Mouse (Mus musculus): ENCODE measurements around the gene Uvrag. TPM values are rescaled to one million over a fixed set of nuclear protein-coding genes. Genes with fewer than 3 reads are reported as not detected.

The Uvrag gene
- polyA plus RNA-seq, 1 experiment from 2014 or later = 25.1 TPM

- no peak overlapping the region; the same call in 1 of the 2 replicates for H3K9ac ChIP-seq
- H3K4me2 ChIP-seq = peak overlapping the region; percentile 25
- ATAC-seq (ENCODE audit: insufficient read depth) (peak; percentile 51), DNase-seq (peak; percentile 68)
- H3K4me3 ChIP-seq (ENCODE audit: low read depth, low read length) = no peak overlapping the region
- peak overlapping the region; percentile 91 for H3K27ac ChIP-seq (ENCODE audit: low read depth)
- H3K4me1 ChIP-seq (ENCODE audit: insufficient read depth) = peaks cover 34% of the 10 kb centered on the region
- H3K9me3 ChIP-seq (ENCODE audit: low read depth, low read length) = no peaks in the 10 kb centered on the region
- WGBS = 43% methylated on average over 10 of the region's 10 CpGs
- no peak for TF ChIP-seq CTCF (IDR thresholded peaks at IDR 0.05; ENCODE audit: low read depth)
- no peaks in the 10 kb centered on the region for H3K27me3 ChIP-seq (ENCODE audit: insufficient read depth, low read length)
- no peaks in the 10 kb centered on the region for H3K36me3 ChIP-seq (ENCODE audit: insufficient read depth)
These were observed 12.7 kb downstream of the Uvrag start for GRCm38 (mm10) chr7:99128020-99128950.

- peaks cover 24% of the 10 kb centered on the region for H3K4me1 ChIP-seq (ENCODE audit: insufficient read depth)
- no peaks in the 10 kb centered on the region for H3K9me3 ChIP-seq (ENCODE audit: low read depth, low read length)
- no peak for TF ChIP-seq CTCF (IDR thresholded peaks at IDR 0.05; ENCODE audit: low read depth)
- no peaks in the 10 kb centered on the region for H3K27me3 ChIP-seq (ENCODE audit: insufficient read depth, low read length)
- H3K27ac ChIP-seq (ENCODE audit: low read depth) = peak overlapping the region; percentile 60; the same call in 1 of the 2 replicates
- 39% methylated on average over 8 of the region's 8 CpGs for WGBS
- ATAC-seq (ENCODE audit: insufficient read depth) = no peak
- H3K36me3 ChIP-seq (ENCODE audit: insufficient read depth) = no peaks in the 10 kb centered on the region
- peak; percentile 63 for DNase-seq
- H3K4me2 ChIP-seq = no peak overlapping the region
- no peak overlapping the region for H3K9ac ChIP-seq
- H3K4me3 ChIP-seq (ENCODE audit: low read depth, low read length) = no peak overlapping the region
These were observed 14.9 kb downstream of the Uvrag start for GRCm38 (mm10) chr7:99126057-99126456.

- Histone ChIP-seq H3K4me3 (ENCODE audit: low read depth, low read length) (no peak overlapping the region), H3K9ac (no peak overlapping the region), H3K4me1 (ENCODE audit: insufficient read depth) (peaks cover 9% of the 10 kb centered on the region; the same call in 1 of the 2 replicates), H3K9me3 (ENCODE audit: low read depth, low read length) (no peaks in the 10 kb centered on the region), H3K27me3 (ENCODE audit: insufficient read depth, low read length) (no peaks in the 10 kb centered on the region), H3K27ac (ENCODE audit: low read depth) (no peak overlapping the region), H3K36me3 (ENCODE audit: insufficient read depth) (no peaks in the 10 kb centered on the region), H3K4me2 (no peak overlapping the region)
- ATAC-seq (ENCODE audit: insufficient read depth) = no peak
- 69% methylated on average over 5 of the region's 5 CpGs for WGBS
- no peak for DNase-seq
- no peak for TF ChIP-seq CTCF (IDR thresholded peaks at IDR 0.05; ENCODE audit: low read depth)
These were observed 18.3 kb downstream of the Uvrag start for GRCm38 (mm10) chr7:99122651-99123050.

- WGBS = 75% methylated on average over 5 of the region's 5 CpGs
- Histone ChIP-seq H3K27ac (ENCODE audit: low read depth) (peak overlapping the region; percentile 18; the same call in 1 of the 2 replicates), H3K36me3 (ENCODE audit: insufficient read depth) (no peaks in the 10 kb centered on the region)
These were observed 19.9 kb downstream of the Uvrag start for GRCm38 (mm10) chr7:99120865-99121521.

GRCm38 (mm10) chr7:99120082-99120481 lies 20.9 kb downstream of the Uvrag start:
- Histone ChIP-seq H3K27ac (ENCODE audit: low read depth) (no peak overlapping the region), H3K4me1 (ENCODE audit: insufficient read depth) (no peaks in the 10 kb centered on the region), H3K9me3 (ENCODE audit: low read depth, low read length) (no peaks in the 10 kb centered on the region), H3K4me2 (no peak overlapping the region), H3K27me3 (ENCODE audit: insufficient read depth, low read length) (no peaks in the 10 kb centered on the region), H3K36me3 (ENCODE audit: insufficient read depth) (0 out of 2 replicates have a peak, but pooled peaks cover 2% of the 10 kb centered on the region), H3K9ac (no peak overlapping the region), H3K4me3 (ENCODE audit: low read depth, low read length) (no peak overlapping the region)
- no peak for TF ChIP-seq CTCF (IDR thresholded peaks at IDR 0.05; ENCODE audit: low read depth)
- 57% methylated on average over 4 of the region's 4 CpGs for WGBS
- ATAC-seq (ENCODE audit: insufficient read depth) (no peak), DNase-seq (no peak)

More at GRCm38 (mm10) chr7:99120865-99121521, 19.9 kb downstream of the Uvrag start:
- Histone ChIP-seq H3K4me2 (no peak overlapping the region), H3K9me3 (ENCODE audit: low read depth, low read length) (no peaks in the 10 kb centered on the region), H3K4me1 (ENCODE audit: insufficient read depth) (no peaks in the 10 kb centered on the region), H3K27me3 (ENCODE audit: insufficient read depth, low read length) (no peaks in the 10 kb centered on the region), H3K4me3 (ENCODE audit: low read depth, low read length) (no peak overlapping the region), H3K9ac (no peak overlapping the region)
- DNase-seq (peak; percentile 26), ATAC-seq (ENCODE audit: insufficient read depth) (no peak)
- TF ChIP-seq CTCF (IDR thresholded peaks at IDR 0.05; ENCODE audit: low read depth) = no peak

GRCm38 (mm10) chr7:99116781-99117180 lies 24.2 kb downstream of the Uvrag start:
- Histone ChIP-seq H3K36me3 (ENCODE audit: insufficient read depth) (0 out of 2 replicates have a peak, but pooled peaks cover 8% of the 10 kb centered on the region), H3K9ac (no peak overlapping the region), H3K4me1 (ENCODE audit: insufficient read depth) (no peaks in the 10 kb centered on the region), H3K4me3 (ENCODE audit: low read depth, low read length) (no peak overlapping the region), H3K27ac (ENCODE audit: low read depth) (no peak overlapping the region), H3K4me2 (no peak overlapping the region), H3K27me3 (ENCODE audit: insufficient read depth, low read length) (no peaks in the 10 kb centered on the region), H3K9me3 (ENCODE audit: low read depth, low read length) (no peaks in the 10 kb centered on the region)
- no peak for DNase-seq
- TF ChIP-seq CTCF (IDR thresholded peaks at IDR 0.05; ENCODE audit: low read depth) = no peak
- ATAC-seq (ENCODE audit: insufficient read depth) = no peak
- WGBS = 73% methylated on average over 3 of the region's 3 CpGs
